Mouse (Mus musculus): ENCODE measurements around the gene Tfrc.
A peak's percentile ranks its signal among the peaks of the same experiment; 100 is the strongest.

Tfrc gene

DNA sequence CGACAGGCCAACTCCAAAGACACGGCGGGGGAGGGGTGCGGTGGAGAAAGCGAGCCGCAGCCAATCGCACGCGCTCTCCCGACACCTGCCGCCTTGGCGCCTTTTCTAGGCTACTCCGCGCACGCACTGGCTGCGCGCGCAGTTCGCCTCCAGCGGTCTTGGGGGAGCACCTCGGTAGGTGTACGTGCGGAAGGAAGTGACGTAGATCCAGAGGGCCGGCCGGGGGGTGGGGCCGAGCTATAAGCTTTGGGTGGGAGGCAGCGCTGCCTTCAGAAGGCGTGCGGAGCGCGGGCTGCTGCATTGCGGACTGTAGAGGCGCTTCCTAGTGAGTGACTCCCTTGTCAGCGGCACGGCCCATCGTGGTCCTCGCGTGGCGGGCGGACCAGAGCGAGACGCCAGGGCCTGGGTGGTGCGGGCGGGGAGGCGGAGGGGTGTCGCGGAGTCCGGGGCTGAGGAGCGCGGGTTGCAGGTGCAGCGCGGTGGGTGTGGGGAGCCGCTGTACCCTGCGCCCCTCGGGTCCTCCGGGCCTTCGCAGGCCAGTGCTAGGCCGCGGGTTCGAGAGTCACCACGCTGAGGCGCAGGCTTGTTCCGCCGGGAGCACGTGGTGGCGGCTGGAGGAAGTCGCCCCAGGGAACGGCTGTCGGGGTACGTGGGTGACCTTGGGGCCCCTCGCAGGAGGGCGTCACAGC lies at the start of gene Tfrc:
Gene Tfrc, plus strand, starts transcription at position 209 of the 689 bp plus-strand sequence.
- peak; percentile 99 for DNase-seq (ENCODE audit: low read depth)

- no peak for DNase-seq (ENCODE audit: low read depth)
These were observed 49.2 kb upstream of the Tfrc start for GRCm38 (mm10) chr16:32559493-32559892.

- DNase-seq (ENCODE audit: low read depth): no peak
These were observed 45.5 kb upstream of the Tfrc start for GRCm38 (mm10) chr16:32563056-32563793.

DNA sequence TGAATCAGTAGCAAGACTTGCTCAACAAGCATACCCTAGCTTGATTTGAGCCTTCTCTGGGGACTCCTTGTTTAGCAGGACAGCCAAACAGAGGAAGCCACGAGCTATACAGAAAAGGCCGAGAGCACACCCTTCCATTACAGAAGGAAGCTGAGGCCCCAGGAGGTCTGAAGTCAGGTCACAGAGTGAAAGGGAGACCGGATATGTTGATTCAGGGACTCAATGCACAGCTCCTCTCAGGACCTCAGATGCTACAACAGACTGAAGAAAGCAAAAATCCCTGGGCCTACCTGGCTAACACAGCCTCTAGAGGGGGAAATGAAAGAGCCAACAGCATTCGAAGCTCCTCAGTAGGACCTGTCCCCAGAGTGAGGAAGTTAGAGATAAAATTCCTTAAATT lies 41.4 kb upstream of the Tfrc start:
- no peak for DNase-seq (ENCODE audit: low read depth)

DNA sequence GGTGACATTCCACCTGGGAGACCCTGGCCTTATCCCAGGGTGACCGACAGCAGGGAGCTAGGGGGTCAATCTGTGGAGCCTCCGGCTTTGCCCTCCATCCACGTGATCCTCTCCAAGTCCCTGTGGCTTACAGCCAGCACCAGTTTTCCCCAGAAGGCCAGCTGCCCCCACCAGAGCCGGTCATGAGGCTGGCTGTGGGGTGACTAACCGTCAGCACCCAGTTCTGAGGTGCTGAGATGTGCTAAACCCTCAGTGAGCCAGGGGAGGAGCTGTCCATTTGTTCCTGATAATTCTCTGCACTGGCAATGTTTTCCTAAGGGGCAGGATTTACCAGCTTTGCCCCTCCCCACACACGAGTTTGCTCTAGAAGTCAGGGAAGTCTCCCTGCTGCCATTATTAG lies 40.3 kb upstream of the Tfrc start:
- no peak for DNase-seq (ENCODE audit: low read depth)

DNA sequence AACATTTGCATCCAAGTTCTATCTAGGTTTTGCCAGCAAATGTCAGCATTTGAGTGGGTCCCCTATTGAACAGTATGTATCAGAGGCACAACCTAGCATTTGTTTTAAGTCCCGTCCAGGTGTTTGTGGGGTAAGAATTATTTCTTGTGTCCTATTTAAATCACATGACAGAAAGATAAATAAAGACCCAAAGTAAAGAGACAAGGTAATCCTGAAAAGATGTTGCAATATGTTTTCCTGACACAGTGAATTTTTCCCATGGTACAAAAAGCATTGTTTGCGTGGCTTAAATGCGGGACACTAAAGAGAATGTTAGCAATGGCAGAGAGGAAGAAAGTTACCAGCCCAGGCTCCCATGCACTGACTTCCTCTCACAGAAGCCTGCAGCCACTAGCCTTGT lies 38.7 kb upstream of the Tfrc start:
- DNase-seq (ENCODE audit: low read depth): no peak

GRCm38 (mm10) chr16:32572528-32572927 lies 36.2 kb upstream of the Tfrc start:
- DNase-seq (ENCODE audit: low read depth): no peak

DNA sequence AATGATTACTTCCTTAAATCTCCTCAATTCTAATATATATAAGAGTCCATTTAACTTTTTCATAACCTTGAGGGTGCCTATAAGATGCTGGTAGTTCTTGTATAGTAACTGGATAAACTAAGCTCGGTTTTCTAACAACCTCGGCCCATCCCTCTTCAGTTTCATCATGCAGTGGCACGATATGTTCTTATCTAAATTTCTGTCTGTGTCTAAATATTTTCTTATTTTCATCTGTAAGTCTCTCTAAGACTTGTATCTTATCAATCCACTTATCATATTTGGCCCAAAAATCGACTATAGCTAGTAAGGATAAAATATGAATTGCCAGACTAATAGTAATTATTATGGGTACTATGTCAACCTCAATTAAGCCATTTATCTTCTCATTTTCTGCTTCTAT lies 22.2 kb upstream of the Tfrc start:
- no peak for DNase-seq (ENCODE audit: low read depth)

- DNase-seq (ENCODE audit: low read depth): no peak
These were observed 20.2 kb upstream of the Tfrc start for GRCm38 (mm10) chr16:32588568-32588967.

DNA sequence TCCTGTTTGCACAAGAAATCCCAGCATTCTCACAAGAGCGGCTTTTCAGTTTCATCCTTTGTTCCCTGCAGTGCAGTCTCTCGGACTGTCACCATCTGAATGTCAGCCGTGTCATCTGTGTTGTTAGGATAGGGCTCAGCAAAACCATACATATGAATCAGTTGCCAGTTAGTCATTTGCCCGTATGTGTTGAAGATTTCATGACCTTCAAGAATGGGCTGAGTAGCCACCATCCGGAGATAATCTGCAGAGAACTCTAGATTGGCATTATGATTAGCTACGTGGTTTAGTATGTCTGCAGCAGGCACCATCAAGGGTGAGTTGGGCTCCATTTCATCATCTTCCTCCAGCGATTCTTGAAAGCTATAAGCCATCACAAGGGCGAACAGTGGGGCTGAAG lies 17.2 kb upstream of the Tfrc start:
- DNase-seq (ENCODE audit: low read depth): peak; percentile 73

DNA sequence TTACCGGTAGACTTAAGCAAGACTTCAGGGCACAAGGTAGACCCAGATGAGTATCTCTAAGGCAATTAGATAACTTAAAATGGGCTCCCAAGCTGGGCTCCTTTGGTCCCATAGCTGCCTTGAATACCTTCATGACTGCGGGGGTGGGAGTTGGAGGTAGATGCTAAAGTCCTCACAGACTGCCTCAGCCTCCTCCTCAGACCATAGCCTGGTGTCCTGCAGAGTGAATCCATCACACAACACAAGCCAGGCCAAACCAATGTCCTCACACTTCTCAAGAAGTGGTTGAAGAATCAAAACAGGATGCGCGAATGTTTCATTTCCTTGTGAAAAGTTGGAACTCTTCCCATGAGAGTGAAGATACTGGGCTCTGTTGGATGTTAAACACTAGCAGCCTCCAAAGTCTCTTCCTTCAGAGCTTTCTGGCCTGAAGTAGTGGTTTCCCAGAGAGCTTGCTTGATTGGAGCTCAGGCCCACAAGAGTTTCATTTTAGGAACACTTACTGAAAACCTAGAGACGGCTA lies 15.4 kb upstream of the Tfrc start:
- DNase-seq (ENCODE audit: low read depth): no peak

GRCm38 (mm10) chr16:32593916-32594315 lies 14.8 kb upstream of the Tfrc start:
- DNase-seq (ENCODE audit: low read depth): peak; percentile 89

DNA sequence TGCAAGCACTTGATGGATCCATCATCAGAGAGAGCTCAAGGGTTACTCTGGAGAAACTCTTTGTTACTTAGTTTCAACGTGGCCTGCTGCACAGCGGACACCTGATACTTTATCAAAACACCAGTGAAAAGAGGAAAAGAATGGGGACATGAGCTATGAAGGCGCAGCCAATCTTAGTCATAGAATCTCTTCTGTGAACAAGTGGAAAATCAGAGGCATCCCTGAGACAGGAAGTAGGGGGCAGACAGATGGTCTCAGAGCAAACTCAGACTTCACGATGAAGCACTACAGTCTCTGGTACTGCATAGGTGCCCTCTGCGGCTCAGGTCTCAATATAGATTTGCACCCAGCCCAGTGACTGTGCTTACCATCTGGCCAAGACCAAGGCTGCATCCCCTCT lies 14.0 kb upstream of the Tfrc start:
- DNase-seq (ENCODE audit: low read depth): peak; percentile 51

DNA sequence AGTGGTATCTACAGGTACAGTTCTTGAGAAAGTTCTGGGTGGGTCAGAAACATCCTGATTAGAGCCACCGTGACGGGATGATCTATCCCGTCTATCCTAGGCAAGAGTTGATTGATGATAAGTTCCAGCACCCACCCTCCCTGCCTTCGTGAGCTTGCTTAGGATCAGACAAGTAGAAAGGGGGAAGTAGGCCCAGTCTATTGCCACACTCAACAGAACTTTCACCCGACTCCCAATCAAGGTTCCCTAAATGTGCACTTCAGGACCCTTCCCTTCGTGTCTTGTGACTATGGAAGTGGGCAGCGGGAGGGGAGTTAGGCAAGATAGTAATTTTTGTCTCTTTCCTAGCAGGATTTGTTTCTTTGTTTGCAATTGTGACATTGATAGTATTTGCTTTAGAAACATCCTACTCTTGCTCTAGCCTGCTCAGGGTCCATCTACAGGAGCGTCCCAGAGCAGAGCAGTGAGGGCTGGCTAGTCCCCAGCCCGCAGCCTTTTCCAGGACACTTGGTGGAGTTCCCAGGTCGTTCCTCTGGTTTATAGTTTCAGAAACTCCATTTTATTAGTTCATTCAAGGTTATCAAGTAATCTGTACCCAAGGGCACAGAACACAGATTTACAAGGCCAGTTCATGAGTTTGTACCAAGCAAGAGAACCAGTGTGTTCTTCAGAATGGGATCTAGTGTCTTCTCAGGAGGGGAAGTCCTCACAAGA lies 13.4 kb upstream of the Tfrc start:
- peak; percentile 35 for DNase-seq (ENCODE audit: low read depth)

DNA sequence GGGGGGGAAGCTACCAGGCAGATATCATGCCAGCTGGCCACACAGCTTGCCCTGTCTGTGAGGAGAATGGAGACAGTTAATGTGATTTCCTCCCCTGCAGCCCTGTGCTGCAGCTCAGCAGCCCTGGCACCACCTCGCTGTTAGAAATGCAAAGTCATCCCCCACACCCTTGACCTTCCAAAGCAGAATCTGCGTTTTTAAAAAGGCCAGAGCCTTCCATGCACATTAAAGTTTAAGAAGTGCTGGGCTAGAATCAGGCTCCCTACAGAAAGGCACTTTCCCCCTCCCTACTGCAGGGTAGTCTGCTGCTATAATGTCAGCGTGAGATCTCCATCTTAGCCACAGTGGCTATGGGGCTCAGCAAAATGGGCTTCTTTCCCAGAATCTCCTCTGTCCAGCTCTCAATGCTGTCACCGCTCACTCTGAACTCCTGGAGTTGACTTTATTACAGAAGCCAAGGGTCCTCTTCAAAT lies 10.8 kb upstream of the Tfrc start:
- DNase-seq (ENCODE audit: low read depth): peak; percentile 79

- DNase-seq (ENCODE audit: low read depth): no peak
These were observed 9.6 kb upstream of the Tfrc start for GRCm38 (mm10) chr16:32599151-32599550.

DNA sequence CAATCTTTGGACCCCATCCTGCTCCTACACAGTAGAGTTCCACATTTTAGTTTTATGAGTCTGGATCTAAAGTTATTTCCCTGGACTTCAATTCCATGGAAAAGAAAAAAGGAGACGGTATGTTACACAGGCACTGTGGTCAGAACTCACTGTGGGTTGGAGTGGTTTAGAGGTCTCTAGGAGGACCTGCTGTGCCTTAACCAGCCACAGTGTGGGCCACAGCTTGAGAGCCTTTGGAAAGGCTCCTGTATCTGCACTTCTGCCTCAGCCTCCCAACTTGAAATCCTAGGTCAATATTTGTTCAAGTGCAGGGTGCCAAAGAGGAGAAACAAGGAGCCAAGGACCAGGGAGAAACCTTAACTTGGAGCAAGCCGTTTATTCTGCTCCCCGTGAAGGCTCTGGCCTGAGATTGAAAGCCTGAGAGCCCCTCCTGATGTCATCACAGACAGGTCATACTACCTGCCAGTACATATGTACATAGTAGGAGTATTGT lies 6.5 kb upstream of the Tfrc start:
- DNase-seq (ENCODE audit: low read depth): no peak

- no peak for DNase-seq (ENCODE audit: low read depth)
These were observed 967 bp upstream of the Tfrc start for GRCm38 (mm10) chr16:32607562-32608343.

DNA sequence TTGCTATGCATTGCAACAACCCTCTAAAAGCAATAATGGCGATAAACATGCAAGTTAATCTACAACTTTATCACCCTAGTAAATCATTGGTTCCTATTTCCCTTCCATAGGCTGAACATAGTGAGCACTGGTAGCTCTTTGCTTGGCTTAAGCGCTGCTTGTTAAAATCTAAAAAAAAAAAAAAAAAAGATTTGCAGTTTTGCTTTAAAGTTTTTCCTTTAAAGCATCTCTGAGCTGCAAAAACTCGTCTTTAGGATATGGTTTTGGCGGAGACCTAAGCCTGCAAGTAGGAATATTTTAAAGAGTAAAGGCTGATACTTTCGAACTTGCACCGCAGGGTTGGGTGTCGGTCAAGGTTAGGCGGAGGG lies 392 bp upstream of the Tfrc start:
- no peak for DNase-seq (ENCODE audit: low read depth)

DNA sequence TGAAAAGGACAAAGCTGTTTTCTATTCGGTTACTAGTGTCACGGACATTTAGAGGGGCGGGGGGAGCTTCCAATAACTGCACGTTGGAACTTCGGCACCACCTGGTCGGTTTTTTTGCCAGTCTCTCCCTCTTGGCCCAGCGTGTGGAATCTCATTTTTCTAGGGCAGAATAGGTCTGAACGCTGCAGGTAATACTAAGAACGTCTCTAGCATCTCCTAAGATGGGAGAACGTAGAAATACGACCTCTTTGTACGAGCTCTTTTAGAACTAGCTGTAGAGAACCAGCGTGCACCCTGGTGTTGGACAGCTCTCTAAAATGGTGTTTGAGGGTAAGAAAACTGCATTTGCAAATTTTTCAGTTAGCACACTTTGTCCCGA lies 670 bp downstream of the Tfrc start:
- peak; percentile 66 for DNase-seq (ENCODE audit: low read depth)

- DNase-seq (ENCODE audit: low read depth): peak; percentile 29
These were observed 1.9 kb downstream of the Tfrc start for GRCm38 (mm10) chr16:32610460-32611255.

All from 416B (cell line).